Mouse (Mus musculus) cerebellum, adult 2 months (tissue): ENCODE measurements at regions not wholly inside any gene's neighbourhood (a gene's known extent, or its start where the extent isn't known, plus 50 kb on each side); places are given as distances from the start of the nearest gene placed in this dataset.

Experiments
- DNase-seq, 2 experiments: peaks; one replicate each; pipeline ENCODE4 v3.0.0; 2021
- H3K27ac ChIP-seq: fragments of 200-500 bp; 2 replicates; pipeline ENCODE4 v1.5.1; 2012; ENCODE audit warnings: low read length, control low read depth, inconsistent platforms; ENCODE audit not compliant: insufficient read depth
- H3K27me3 ChIP-seq: fragments of 200-500 bp; 2 replicates; pipeline ENCODE4 v1.6.1; 2012; ENCODE audit warnings: inconsistent platforms, mild to moderate bottlenecking, low read length, moderate library complexity; ENCODE audit not compliant: control insufficient read depth, insufficient read depth
- H3K4me1 ChIP-seq: fragments of 200-500 bp; 2 replicates; pipeline ENCODE4 v1.6.1; 2011; ENCODE audit warnings: low read length; ENCODE audit not compliant: control insufficient read depth, insufficient read depth
- H3K4me3 ChIP-seq: fragments of 200-500 bp; replicated peaks from 2 replicates; pipeline ENCODE3; 2011; ENCODE audit warnings: mild to moderate bottlenecking, low read depth, low read length, control low read depth; ENCODE audit not compliant: insufficient read depth
- CTCF ChIP-seq: fragments of 200-500 bp; IDR thresholded peaks from 2 replicates; pipeline ENCODE4 v1.5.1; 2011; ENCODE audit warnings: low read depth, mild to moderate bottlenecking, control low read depth, low read length, moderate library complexity, borderline replicate concordance; ENCODE audit not compliant: insufficient read depth
- POLR2A ChIP-seq: fragments of 200-500 bp; IDR thresholded peaks from 2 replicates; pipeline ENCODE4 v1.6.1; 2011; ENCODE audit warnings: low read length, control low read depth, borderline replicate concordance; ENCODE audit not compliant: insufficient read depth
- WGBS: fragments of 180-500 bp; shearing (Covaris S2); methylation state at CpG from one replicate; pipeline ENCODE4 v1.1.7; 2018; 5-methylcytosine and 5-hydroxymethylcytosine counted together

DNA sequence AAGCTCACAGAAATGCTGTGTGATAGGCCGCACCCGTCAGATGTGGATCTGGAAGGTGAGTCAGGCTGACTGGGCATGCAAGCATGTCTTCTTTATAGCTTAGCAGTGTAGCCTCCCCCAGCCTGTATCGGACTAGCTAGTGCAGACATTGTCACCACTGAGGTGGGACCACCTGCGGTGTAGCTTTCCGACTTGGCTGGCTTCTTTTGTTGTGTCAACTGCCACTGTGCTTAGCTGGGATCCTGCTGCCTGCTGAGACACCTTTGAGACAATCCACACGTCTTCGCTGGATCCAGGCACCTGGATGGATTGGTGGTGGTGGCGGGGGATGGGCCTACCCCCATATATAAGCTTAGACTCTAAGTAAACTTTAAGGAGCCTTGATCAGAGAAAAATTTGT lies 177.7 kb upstream of the Unc93a2 start:
- no peaks in the 10 kb centered on the region for H3K27me3 ChIP-seq
- H3K4me1 ChIP-seq, result no peaks in the 10 kb centered on the region
- WGBS, result 36% methylated on average over 8 of the region's 8 CpGs

DNA sequence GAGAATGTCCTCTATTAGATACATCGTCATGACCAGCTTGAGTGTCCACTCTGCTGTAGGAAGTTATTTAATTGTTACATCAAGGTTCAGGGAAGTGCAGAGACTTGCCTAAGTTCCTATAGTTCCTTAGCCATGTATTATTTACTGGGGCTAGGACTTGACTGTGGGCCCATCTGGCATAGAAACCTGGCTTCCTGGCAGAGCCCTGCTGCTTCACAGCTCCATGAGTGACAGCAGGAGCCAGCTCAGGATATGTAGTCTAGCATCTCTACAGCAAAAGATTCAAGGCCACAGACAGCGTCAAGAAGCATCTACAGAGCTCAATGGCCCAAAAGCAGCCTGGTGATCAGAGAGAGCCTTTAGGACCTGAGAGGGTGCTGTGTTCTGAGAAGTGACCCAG lies 163.2 kb upstream of the Unc93a2 start:
- WGBS, result 59% methylated on average over 2 of the region's 2 CpGs
- no peak for DNase-seq
- Histone ChIP-seq H3K27ac (no peak overlapping the region), H3K4me1 (no peaks in the 10 kb centered on the region), H3K27me3 (no peaks in the 10 kb centered on the region), H3K4me3 (no peak overlapping the region)
- TF ChIP-seq CTCF (no peak), POLR2A (no peak)

More for the DNA sequence above, 177.7 kb upstream of the Unc93a2 start:
- TF ChIP-seq CTCF, result no peak
- TF ChIP-seq POLR2A, result no peak
- no peak overlapping the region for H3K27ac ChIP-seq
- no peak overlapping the region for H3K4me3 ChIP-seq
- DNase-seq, result no peak

DNA sequence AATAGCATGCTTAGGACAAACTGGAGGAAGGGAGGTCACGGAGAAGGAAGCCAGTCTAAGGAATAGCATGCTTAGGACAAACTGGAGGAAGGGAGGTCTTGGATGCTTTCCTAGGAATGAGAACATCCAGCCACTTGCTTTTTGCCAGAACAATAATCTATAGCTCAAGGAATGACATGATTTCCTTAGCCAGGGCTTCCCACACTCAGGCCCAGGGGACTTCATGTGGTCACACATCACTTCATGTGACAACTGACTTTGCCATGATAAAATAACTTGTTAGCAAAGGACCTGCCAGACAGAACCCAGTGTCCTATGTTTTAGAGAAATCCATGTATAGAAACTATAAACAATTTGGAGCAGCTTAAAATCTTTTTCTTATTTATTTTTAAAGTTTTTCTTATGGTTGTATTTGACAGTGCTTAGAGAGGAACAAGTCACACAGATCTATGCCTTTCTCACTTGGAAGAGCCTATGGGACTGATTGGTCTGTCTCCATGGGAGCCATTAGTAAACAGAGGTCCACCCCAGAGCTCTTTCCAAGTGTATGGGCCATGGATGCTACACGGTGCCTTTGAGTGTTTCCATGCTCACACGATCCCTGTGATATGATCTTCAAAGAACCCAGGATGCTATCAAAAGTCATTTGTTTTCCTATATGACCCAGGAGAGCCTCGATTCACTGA lies 153.3 kb upstream of the Unc93a2 start:
- no peak overlapping the region for H3K4me3 ChIP-seq
- H3K4me1 ChIP-seq, result no peaks in the 10 kb centered on the region
- DNase-seq, result no peak
- TF ChIP-seq CTCF (no peak), POLR2A (no peak)
- H3K27ac ChIP-seq, result no peak overlapping the region
- WGBS, result 69% methylated on average over 4 of the region's 4 CpGs
- no peaks in the 10 kb centered on the region for H3K27me3 ChIP-seq

- no peak for TF ChIP-seq CTCF
- TF ChIP-seq POLR2A, result no peak
Observed at GRCm38 (mm10) chr17:7537618-7538266, 152.5 kb upstream of the Unc93a2 start.

DNA sequence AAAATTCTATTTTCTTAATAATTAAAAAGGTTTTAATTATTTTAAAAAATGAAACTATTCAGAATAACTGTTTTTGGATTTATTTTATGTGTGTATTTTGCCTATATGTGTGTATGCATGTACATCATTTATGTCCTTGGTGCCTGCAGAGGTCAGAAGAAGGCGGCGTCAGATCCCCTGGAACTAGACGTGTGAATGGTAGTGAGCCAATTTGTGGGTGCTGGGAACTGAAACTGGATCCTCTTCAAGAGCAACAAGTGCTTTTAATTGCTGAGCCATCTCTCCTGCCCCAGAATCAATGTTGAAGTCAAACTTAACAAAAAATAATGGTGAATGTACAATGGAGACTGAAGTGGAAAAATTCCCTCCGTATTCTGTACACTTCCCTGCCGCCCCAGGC lies 151.9 kb upstream of the Unc93a2 start:
- no peak overlapping the region for H3K4me3 ChIP-seq
- 90% methylated on average over 5 of the region's 5 CpGs for WGBS

More at GRCm38 (mm10) chr17:7537618-7538266, 152.5 kb upstream of the Unc93a2 start:
- Histone ChIP-seq H3K4me3 (no peak overlapping the region), H3K27ac (no peak overlapping the region), H3K27me3 (no peaks in the 10 kb centered on the region), H3K4me1 (no peaks in the 10 kb centered on the region)
- WGBS, result 76% methylated on average over 7 of the region's 7 CpGs
- no peak for DNase-seq

DNA sequence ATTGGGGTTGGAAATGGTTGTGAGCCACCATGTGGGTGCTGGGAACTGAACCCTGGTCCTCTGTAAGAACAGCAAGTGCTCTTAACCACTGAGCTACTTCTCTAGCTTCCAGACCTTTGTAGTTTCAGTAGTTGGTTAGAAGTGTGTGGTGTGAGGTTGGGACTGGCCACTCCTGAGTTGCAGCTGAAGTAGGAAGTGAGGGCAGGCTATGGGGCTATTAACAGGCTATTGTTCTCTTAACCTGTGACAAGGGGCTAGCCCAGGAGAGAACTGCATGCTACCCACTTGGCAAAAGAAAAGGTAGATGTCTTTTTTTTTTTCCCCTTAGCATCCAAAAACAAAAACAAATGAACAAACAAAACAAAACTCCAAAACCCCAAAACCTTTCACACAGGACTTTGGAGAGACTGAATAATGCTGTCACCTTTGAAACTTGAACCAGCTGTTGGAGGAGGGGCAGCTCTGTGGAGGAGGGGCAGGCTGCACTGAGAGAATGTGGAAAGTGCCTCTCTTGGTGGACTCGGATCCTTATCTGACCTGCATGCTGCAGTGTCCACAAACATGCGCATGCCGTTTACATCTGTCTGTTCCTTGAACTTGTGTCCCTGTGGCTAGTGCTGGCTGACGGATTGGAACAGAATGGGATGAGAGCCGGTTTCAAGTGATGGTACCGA lies 149.3 kb upstream of the Unc93a2 start:
- DNase-seq, result no peak
- H3K4me3 ChIP-seq, result no peak overlapping the region
- H3K27me3 ChIP-seq, result no peaks in the 10 kb centered on the region
- no peaks in the 10 kb centered on the region for H3K4me1 ChIP-seq
- no peak for TF ChIP-seq CTCF
- TF ChIP-seq POLR2A, result no peak
- H3K27ac ChIP-seq, result no peak overlapping the region
- WGBS, result 93% methylated on average over 6 of the region's 6 CpGs

More for the DNA sequence above, 151.9 kb upstream of the Unc93a2 start:
- DNase-seq, result no peak
- H3K4me1 ChIP-seq, result no peaks in the 10 kb centered on the region
- H3K27me3 ChIP-seq, result no peaks in the 10 kb centered on the region
- H3K27ac ChIP-seq, result no peak overlapping the region
- no peak for TF ChIP-seq POLR2A
- TF ChIP-seq CTCF, result no peak

- Histone ChIP-seq H3K27ac (no peak overlapping the region), H3K4me1 (no peaks in the 10 kb centered on the region), H3K27me3 (no peaks in the 10 kb centered on the region), H3K4me3 (no peak overlapping the region)
- 68% methylated on average over 2 of the region's 2 CpGs for WGBS
- DNase-seq, result no peak
- TF ChIP-seq POLR2A, result no peak
- no peak for TF ChIP-seq CTCF
Observed at GRCm38 (mm10) chr17:7533552-7533951, 148.3 kb upstream of the Unc93a2 start.

- no peak overlapping the region for H3K4me3 ChIP-seq
- H3K4me1 ChIP-seq, result no peaks in the 10 kb centered on the region
- no peak overlapping the region for H3K27ac ChIP-seq
- WGBS, result 85% methylated on average over 3 of the region's 3 CpGs
- no peak for TF ChIP-seq CTCF
- no peak for TF ChIP-seq POLR2A
- H3K27me3 ChIP-seq, result no peaks in the 10 kb centered on the region
- DNase-seq, result no peak
Observed at GRCm38 (mm10) chr17:7532618-7533017, 147.4 kb upstream of the Unc93a2 start.
